Mouse (Mus musculus): ENCODE results near the gene Sox12.

GRCm38 (mm10) chr2:152344361-152344760, 53.5 kb downstream of the Sox12 start:
- no peak for TF ChIP-seq CTCF (IDR thresholded peaks at IDR 0.05; ENCODE audit: low read depth)
- TF ChIP-seq EP300 (IDR thresholded peaks at IDR 0.05; ENCODE audit: low read depth): no peak

All from liver, embryonic 14.5 days (tissue).